ENCODE assay signal across 19 mouse cellular contexts in the genomic region with DNA sequence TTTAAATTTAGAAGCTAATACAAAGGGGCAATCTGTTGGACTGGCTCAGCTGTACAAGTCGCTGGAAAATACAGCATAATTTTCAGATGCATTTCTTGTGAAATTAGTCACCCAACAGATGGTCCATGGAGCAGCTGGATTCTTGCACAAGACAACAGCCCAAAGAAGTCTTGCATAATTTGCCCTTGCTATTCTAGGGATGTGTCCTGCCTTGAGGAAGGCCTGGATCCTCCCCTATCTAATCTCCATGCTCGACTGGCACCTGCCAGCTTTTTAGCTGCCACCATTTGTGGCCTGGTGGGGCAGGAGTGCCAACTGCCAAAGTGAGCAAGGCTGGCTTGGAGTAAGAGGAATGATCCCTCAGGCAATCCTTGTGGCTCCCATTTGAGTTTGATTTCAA. TPM values are rescaled to one million over a fixed set of nuclear protein-coding genes. Genes with fewer than 3 reads are reported as not detected.
DNase-seq lines count a peak whose midpoint lies in the region.
"Had no signal": no experiment of that assay in that cellular context is flagged by ENCODE, and none has a peak within 500 bp of the region (broad histone marks: within the 10 kb centered on the region; RNA-seq: fewer than 3 reads in every experiment).

No protein-coding gene starts in this region.

- no peaks in the 10 kb centered on the region for H3K27me3 ChIP-seq in heart, embryonic 10.5 days (ENCODE audit: insufficient read depth, poor library complexity, severe bottlenecking)
- H3K27me3 ChIP-seq: embryonic facial prominence, embryonic 13.5 days had no signal

- H3K4me3 ChIP-seq in heart, embryonic 10.5 days = no peak overlapping the region
- H3K4me3 ChIP-seq: embryonic facial prominence, embryonic 13.5 days; forebrain, embryonic 10.5 days had no signal

- intact Hi-C loops in left cerebral cortex, postnatal 4 days (cut with DNase I) = no loop called here
- intact Hi-C loops in left cerebral cortex, postnatal 36 days (cut with DNase I) = no loop called here

- 55% methylated on average over 2 of the region's 2 CpGs for WGBS in heart, embryonic 10.5 days

- DNase-seq in adrenal gland, adult 2 months = peak; percentile 9
- DNase-seq in adrenal gland, adult 18-20 months (ENCODE audit: low spot score in 2 of 2) = no peak
- DNase-seq in heart, adult 18-20 months = peak; percentile 32 to 38
- DNase-seq in heart, embryonic 10.5 days (ENCODE audit: low spot score) = no peak
- peak; percentile 18 for DNase-seq in left cerebral cortex, postnatal 4 days
- DNase-seq in left cerebral cortex, postnatal 36 days (ENCODE audit: low spot score in 2 of 2) = no peak
- DNase-seq in brain, embryonic 18.5 days (ENCODE audit: low read depth, low spot score) = peak; percentile 12
- DNase-seq in MN1 (ENCODE audit: low spot score) = no peak
- DNase-seq: gastrocnemius, postnatal 36 days; heart, postnatal 4 days; midbrain, embryonic 14.5 days; thymus, postnatal 4 days had no signal

- H3K9me3 ChIP-seq in heart, embryonic 10.5 days = no peaks in the 10 kb centered on the region
- H3K9me3 ChIP-seq: embryonic facial prominence, embryonic 13.5 days; forebrain, embryonic 10.5 days had no signal

- no peaks in the 10 kb centered on the region for H3K36me3 ChIP-seq in heart, embryonic 10.5 days
- H3K36me3 ChIP-seq: embryonic facial prominence, embryonic 13.5 days; forebrain, embryonic 10.5 days had no signal

- H3K4me1 ChIP-seq in heart, embryonic 10.5 days = no peaks in the 10 kb centered on the region; the same call in 1 of the 2 replicates
- H3K4me1 ChIP-seq: embryonic facial prominence, embryonic 13.5 days; forebrain, embryonic 10.5 days had no signal

- H3K27ac ChIP-seq in heart, embryonic 10.5 days = no peak overlapping the region
- H3K27ac ChIP-seq: embryonic facial prominence, embryonic 13.5 days; forebrain, embryonic 10.5 days; macrophage had no signal

RNA-seq across cellular contexts. Expression of gene Umodl1, which starts 22.9 kb away (rescaled TPM):
- 1 to 10 TPM in 1 of 2 experiments, not detected in 1; 2.7 TPM for total RNA-seq in adrenal gland, adult 2 months (2021)
- polyA plus RNA-seq in adrenal gland, adult 2 months (2012; rRNA removed) = 0.07 and 0.37 TPM in 2 replicates
- total RNA-seq in adrenal gland, adult 18-20 months (2021) = 1 to 10 TPM in 1 of 2 experiments, not detected in 1; 2.0 TPM
- total RNA-seq in heart, adult 18-20 months (2021) = not detected
- polyA plus RNA-seq in heart, embryonic 10.5 days (2016; fragmentation: Nextera tagmentation; extraction: Ambion mirVana) = 0.06 and 0.11 TPM in 2 replicates
- under 1 TPM in 1 of 2 experiments, not detected in 1; 0.14 TPM for total RNA-seq in left cerebral cortex, postnatal 4 days (2021)
- total RNA-seq in left cerebral cortex, postnatal 36 days (2021) = under 1 TPM; 0.17 to 0.34 TPM
- total RNA-seq: common myeloid progenitor, adult 5-6 weeks; gastrocnemius, postnatal 36 days; heart, postnatal 4 days had no signal
- polyA plus RNA-seq: forebrain, embryonic 10.5 days; inflammation-experienced regulatory T-cells, adult 6 months; liver, embryonic 11.5 days; macrophage; midbrain, embryonic 14.5 days; Patski had no signal

Comparison
In these comparisons a context has a peak if more than half of its experiments do, and no peak if none do; other contexts are left out.
1. DNase-seq: peak in adrenal gland, adult 2 months (single experiment), heart, adult 18-20 months (2 of 2), left cerebral cortex, postnatal 4 days (single experiment) and brain, embryonic 18.5 days (single experiment); none in adrenal gland, adult 18-20 months (0 of 2), heart, embryonic 10.5 days (single experiment), left cerebral cortex, postnatal 36 days (0 of 2) and MN1 (single experiment).